Mouse (Mus musculus): ENCODE results near the gene Arsb.

GRCm38 (mm10) chr13:93872591-93872990 is 101.2 kb downstream of the Arsb start:
- TF ChIP-seq CTCF (IDR thresholded peaks at IDR 0.05; ENCODE audit: insufficient read depth, low read length) (no peak), POLR2A (IDR thresholded peaks at IDR 0.05; ENCODE audit: borderline replicate concordance, extremely low read depth, low read depth, low read length) (no peak)
